Mouse (Mus musculus) limb, embryonic 15.5 days (tissue): ENCODE data around the gene Tspan11. TPM values are rescaled to one million over a fixed set of nuclear protein-coding genes. Genes with fewer than 3 reads are reported as not detected.

Experiments
- ATAC-seq: fragments of 200-750 bp; cut with Nextera tagmentation; 2 replicates; pipeline ENCODE4 v1.8.0; 2017; ENCODE audit warnings: low read depth, moderate TSS enrichment; ENCODE audit not compliant: insufficient number of reproducible peaks, low FRiP score, low TSS enrichment
- H3K27ac ChIP-seq: fragments of 300-500 bp; sonication (generic); 2 replicates; pipeline ENCODE4 v1.5.1; 2015; ENCODE audit warnings: moderate library complexity, mild to moderate bottlenecking, inconsistent platforms
- H3K27me3 ChIP-seq: fragments of 300-500 bp; sonication (generic); 2 replicates; pipeline ENCODE4 v1.6.1; 2015; ENCODE audit warnings: inconsistent platforms
- H3K36me3 ChIP-seq: fragments of 300-500 bp; sonication (generic); 2 replicates; pipeline ENCODE4 v1.6.1; 2015; ENCODE audit warnings: inconsistent platforms
- H3K4me1 ChIP-seq: fragments of 300-500 bp; sonication (generic); 2 replicates; pipeline ENCODE4 v1.6.1; 2015; ENCODE audit warnings: inconsistent platforms
- H3K4me2 ChIP-seq: fragments of 300-500 bp; sonication (generic); 2 replicates; pipeline ENCODE4 v1.6.1; 2015; ENCODE audit warnings: mild to moderate bottlenecking, inconsistent platforms
- H3K4me3 ChIP-seq: fragments of 300-500 bp; sonication (generic); 2 replicates; pipeline ENCODE4 v1.5.1; 2015; ENCODE audit warnings: mild to moderate bottlenecking, inconsistent platforms
- H3K9ac ChIP-seq: fragments of 300-500 bp; sonication (generic); 2 replicates; pipeline ENCODE4 v1.6.1; 2015; ENCODE audit warnings: inconsistent platforms
- H3K9me3 ChIP-seq: fragments of 300-500 bp; sonication (generic); 2 replicates; pipeline ENCODE4 v1.6.1; 2016; ENCODE audit warnings: inconsistent platforms
- WGBS: fragments of 180-500 bp; shearing (Covaris S2); methylation state at CpG from one replicate; pipeline ENCODE4 v1.1.7; 2015; 5-methylcytosine and 5-hydroxymethylcytosine counted together
- polyA plus RNA-seq: library from polyadenylated mRNA; unstranded; fragments of >200 nt; fragmentation: Nextera tagmentation; extraction: Ambion mirVana; gene quantifications from 2 replicates; pipeline ENCODE4 v1.2.1, GENCODE M21; 2015

The Tspan11 gene
- polyA plus RNA-seq, 1 experiment from 2014 or later, result 25.3 TPM

DNA sequence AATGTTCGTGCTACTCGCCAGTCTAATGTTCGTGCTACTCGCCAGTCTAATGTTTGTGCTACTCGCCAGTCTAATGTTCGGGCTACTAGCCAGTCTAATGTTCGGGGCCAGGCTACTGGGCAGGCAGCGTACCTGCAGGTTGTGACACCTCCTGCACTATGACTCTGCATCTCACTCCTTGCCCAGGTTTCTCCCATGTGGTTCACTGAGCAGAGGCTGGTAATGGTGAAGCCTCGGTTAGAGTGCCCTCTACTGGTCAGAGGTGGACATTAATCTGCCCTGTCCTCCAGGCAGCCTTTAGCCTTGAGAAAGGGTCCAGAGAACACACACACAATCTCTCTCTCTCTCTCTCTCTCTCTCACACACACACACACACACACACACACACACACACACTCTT lies 58.3 kb downstream of the Tspan11 start:
- Histone ChIP-seq H3K36me3 (peaks cover 10% of the 10 kb centered on the region; the same call in 1 of the 2 replicates), H3K4me1 (no peaks in the 10 kb centered on the region), H3K9ac (no peak overlapping the region), H3K27ac (no peak overlapping the region), H3K9me3 (no peaks in the 10 kb centered on the region), H3K4me2 (no peak overlapping the region), H3K4me3 (no peak overlapping the region), H3K27me3 (no peaks in the 10 kb centered on the region)
- 60% methylated on average over 9 of the region's 9 CpGs for WGBS
- ATAC-seq, result no peak

DNA sequence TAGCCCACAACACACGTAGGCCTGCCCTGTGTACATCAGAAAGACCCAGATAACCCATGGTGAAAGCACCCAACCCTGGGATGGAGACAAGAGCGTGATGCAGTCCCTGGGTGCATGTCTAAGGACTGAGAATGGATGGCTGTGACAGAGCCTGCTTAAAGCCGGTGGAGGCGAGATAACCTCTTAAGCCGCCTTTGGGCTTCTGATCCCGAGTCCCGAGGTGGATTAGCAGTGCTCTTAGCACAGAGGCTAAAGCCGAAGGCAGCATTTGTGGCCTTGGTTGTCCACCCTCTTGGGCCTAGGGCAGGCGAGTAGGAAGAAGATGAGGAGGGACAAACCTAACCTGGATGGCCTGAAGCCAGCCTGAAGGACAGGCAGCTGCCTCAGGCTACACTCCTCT lies 61.3 kb downstream of the Tspan11 start:
- Histone ChIP-seq H3K4me3 (no peak overlapping the region), H3K27ac (no peak overlapping the region), H3K4me2 (no peak overlapping the region), H3K36me3 (peaks cover 3% of the 10 kb centered on the region; the same call in 1 of the 2 replicates), H3K27me3 (no peaks in the 10 kb centered on the region), H3K4me1 (no peaks in the 10 kb centered on the region), H3K9me3 (no peaks in the 10 kb centered on the region), H3K9ac (no peak overlapping the region)
- ATAC-seq, result no peak
- WGBS, result 78% methylated on average over 9 of the region's 9 CpGs

DNA sequence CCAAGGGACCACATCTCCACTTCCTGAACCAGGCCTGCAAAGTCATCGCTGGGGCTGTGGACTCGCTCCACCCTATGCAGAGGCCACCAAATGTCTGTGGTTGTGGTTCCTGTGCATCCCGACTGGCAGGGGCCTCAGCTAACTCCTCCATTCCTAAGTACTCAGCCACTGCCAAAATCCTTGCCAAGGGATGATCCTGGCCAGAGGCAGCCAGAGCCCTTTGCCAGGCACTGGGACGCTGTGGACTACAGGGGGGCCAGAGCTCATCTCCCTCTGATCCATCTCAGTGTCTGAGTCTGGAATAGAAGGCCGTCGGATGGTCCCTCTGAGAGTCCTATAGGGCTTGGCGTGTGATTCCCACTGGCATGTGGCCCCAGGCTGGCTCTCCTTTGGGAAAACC lies 62.5 kb downstream of the Tspan11 start:
- Histone ChIP-seq H3K27me3 (no peaks in the 10 kb centered on the region), H3K27ac (no peak overlapping the region), H3K4me2 (no peak overlapping the region), H3K9ac (no peak overlapping the region), H3K36me3 (no peaks in the 10 kb centered on the region), H3K4me3 (no peak overlapping the region), H3K4me1 (no peaks in the 10 kb centered on the region), H3K9me3 (no peaks in the 10 kb centered on the region)
- 85% methylated on average over 7 of the region's 7 CpGs for WGBS
- ATAC-seq, result no peak

DNA sequence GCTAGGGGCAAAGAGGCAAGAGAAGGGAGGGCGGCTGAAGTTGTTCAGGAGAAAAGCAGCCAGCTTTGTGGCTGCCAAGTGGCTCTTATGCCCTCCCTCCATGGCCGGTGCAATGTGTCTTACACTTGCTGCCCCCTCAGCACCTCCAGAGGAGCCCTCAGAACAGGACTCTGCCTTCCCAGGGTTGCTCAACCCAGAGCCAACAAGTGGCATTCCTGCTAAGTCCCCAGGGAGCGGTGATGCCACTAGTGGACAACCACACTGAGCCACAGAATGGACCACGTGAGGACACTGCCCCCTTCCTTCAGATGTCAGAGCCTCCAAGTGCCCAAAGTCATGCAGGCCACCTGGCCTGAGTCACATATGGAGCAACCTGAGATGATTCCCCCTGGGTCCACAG lies 65.7 kb downstream of the Tspan11 start:
- Histone ChIP-seq H3K27me3 (no peaks in the 10 kb centered on the region), H3K36me3 (no peaks in the 10 kb centered on the region), H3K4me3 (no peak overlapping the region), H3K9ac (no peak overlapping the region), H3K9me3 (no peaks in the 10 kb centered on the region), H3K27ac (no peak overlapping the region), H3K4me1 (no peaks in the 10 kb centered on the region), H3K4me2 (no peak overlapping the region)
- 79% methylated on average over 4 of the region's 4 CpGs for WGBS
- peak; percentile 2; the same call in 1 of the 2 replicates for ATAC-seq

DNA sequence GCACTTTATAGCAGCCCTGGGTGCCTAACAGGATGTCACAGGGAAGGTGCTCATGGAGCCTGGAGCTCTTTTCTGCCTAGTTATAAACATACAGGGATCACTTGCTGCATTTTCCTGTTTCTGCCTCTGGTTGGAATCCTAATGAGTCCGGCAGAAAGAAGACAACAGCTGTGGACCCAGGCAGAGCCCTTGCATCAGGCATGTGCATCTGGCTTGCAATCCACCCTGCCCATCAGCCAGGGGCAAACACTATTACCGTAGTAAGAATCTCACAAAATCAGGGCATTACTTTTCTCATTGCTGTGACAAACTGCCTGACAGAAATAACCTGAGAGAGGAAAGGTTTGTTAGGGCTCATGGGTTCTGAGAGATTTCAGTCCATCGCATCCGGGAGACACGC lies 68.8 kb downstream of the Tspan11 start:
- Histone ChIP-seq H3K9me3 (no peaks in the 10 kb centered on the region), H3K4me1 (no peaks in the 10 kb centered on the region), H3K4me2 (no peak overlapping the region), H3K27me3 (no peaks in the 10 kb centered on the region), H3K27ac (no peak overlapping the region), H3K9ac (no peak overlapping the region), H3K4me3 (no peak overlapping the region), H3K36me3 (0 out of 2 replicates have a peak, but pooled peaks cover 4% of the 10 kb centered on the region)
- no peak for ATAC-seq
- 77% methylated on average over 5 of the region's 5 CpGs for WGBS

DNA sequence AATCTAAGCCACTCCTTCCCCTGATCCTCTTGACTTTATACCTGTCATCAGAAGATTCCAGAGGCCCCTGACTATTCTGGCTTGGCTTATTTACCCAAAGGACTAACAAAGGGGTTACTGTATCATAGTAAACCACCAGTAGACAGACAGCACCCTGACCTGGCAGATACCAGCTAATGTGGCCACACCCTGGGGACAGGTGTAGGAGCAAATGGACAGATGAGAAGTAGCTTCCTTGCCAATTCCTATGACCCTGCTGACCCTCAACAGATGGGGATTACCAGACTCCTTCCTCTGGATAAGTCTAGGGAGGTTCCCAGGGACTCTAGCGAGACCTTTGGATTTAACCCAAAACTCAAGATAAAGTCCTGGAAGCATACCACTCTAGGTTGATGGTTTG lies 72.8 kb downstream of the Tspan11 start:
- H3K27me3 ChIP-seq, result no peaks in the 10 kb centered on the region
- no peak for ATAC-seq
- no peak overlapping the region for H3K27ac ChIP-seq
- no peaks in the 10 kb centered on the region for H3K9me3 ChIP-seq
- 88% methylated on average over 1 of the region's 1 CpGs for WGBS
- H3K4me1 ChIP-seq, result no peaks in the 10 kb centered on the region
- no peak overlapping the region for H3K4me3 ChIP-seq
- peaks cover 39% of the 10 kb centered on the region for H3K36me3 ChIP-seq
- H3K9ac ChIP-seq, result no peak overlapping the region
- no peak overlapping the region for H3K4me2 ChIP-seq

DNA sequence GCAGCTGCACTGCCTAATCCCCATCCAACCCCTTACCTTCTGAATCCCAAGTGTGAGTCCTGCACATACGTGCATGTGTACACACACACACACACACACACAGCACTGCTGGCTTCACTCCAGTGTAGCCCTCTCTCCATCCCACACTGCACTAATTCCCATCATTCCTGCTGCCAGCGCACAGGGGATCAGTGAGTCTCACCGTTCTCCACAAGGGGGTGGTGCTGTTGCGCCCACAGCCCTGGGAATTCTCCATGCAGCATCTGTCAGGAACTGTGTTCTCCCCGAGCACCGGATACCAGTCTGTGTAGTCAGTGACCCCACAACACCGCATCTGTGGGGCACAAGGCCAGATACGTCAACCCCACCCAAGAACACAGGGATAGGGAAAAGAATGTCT lies 78.1 kb downstream of the Tspan11 start:
- Histone ChIP-seq H3K4me3 (no peak overlapping the region), H3K4me2 (no peak overlapping the region), H3K27ac (no peak overlapping the region), H3K27me3 (no peaks in the 10 kb centered on the region), H3K9me3 (no peaks in the 10 kb centered on the region), H3K36me3 (peaks cover 56% of the 10 kb centered on the region), H3K9ac (no peak overlapping the region), H3K4me1 (peaks cover 12% of the 10 kb centered on the region; the same call in 1 of the 2 replicates)
- no peak for ATAC-seq
- WGBS, result 49% methylated on average over 8 of the region's 8 CpGs

DNA sequence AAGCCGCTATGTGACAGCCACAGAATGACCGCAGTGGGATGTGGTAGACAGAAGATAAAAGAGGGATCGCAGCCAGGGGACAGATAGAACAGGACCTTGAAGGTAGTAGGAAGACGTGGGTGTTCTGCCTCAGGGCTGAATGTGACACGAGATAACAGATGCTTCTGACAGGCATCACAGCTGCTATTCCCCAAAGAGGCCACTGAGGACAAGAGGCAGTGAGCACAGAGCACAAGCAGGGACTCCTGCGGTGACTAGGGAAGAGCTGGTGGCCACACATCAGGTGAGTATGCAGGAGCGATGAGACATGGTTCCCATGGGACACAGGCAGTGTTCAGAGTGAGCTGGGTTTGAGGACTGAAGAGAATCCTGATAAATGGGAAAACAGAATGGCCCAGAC lies 82.3 kb downstream of the Tspan11 start:
- no peak overlapping the region for H3K4me2 ChIP-seq
- no peak overlapping the region for H3K27ac ChIP-seq
- no peaks in the 10 kb centered on the region for H3K9me3 ChIP-seq
- no peaks in the 10 kb centered on the region for H3K27me3 ChIP-seq
- no peak for ATAC-seq
- no peak overlapping the region for H3K9ac ChIP-seq
- WGBS, result 70% methylated on average over 7 of the region's 7 CpGs
- H3K4me3 ChIP-seq, result no peak overlapping the region
- peaks cover 21% of the 10 kb centered on the region for H3K36me3 ChIP-seq
- H3K4me1 ChIP-seq, result peaks cover 29% of the 10 kb centered on the region

DNA sequence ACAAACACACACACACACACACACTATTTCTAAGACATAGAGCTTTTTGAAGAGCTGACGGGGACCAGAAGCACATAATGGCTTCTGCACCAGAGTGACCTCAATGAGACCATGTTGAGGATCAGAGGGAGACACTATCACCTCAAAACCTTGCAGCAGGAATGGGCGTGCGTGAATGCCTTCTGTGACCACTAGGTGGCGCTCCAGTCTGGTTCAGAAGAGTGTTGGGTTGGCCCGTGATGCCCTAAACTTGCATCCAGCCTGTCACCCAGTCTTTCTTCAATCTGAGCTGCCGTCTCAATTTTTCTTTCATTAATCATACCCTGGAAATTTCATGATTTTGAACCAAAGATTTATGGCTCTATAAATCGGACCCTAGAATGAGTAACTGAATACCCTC lies 82.7 kb downstream of the Tspan11 start:
- Histone ChIP-seq H3K9ac (no peak overlapping the region), H3K27me3 (no peaks in the 10 kb centered on the region), H3K27ac (no peak overlapping the region), H3K4me3 (no peak overlapping the region), H3K4me1 (peaks cover 32% of the 10 kb centered on the region), H3K4me2 (no peak overlapping the region), H3K9me3 (no peaks in the 10 kb centered on the region), H3K36me3 (peaks cover 17% of the 10 kb centered on the region)
- no peak for ATAC-seq
- 7% methylated on average over 7 of the region's 7 CpGs for WGBS

DNA sequence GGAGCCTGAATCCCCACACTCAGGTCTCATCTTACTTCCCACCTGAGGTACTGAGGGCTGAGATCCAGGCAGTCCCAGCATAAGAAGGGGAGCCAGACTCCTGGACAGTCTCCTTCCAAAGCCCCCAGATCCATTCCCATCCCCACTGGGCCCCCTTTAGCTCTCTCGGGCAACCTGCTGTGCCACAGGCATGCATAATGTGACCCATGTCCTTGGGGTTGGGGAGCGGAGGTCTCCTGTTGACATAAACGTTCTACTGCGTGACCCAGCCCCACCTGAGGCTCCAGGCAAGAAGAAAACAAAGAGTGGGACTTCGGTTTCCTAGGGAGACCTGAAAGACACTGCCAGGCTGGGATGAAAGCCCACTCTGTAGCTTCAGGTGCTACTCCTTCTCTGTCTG lies 83.5 kb downstream of the Tspan11 start:
- Histone ChIP-seq H3K27ac (no peak overlapping the region), H3K36me3 (peaks cover 11% of the 10 kb centered on the region), H3K4me3 (no peak overlapping the region), H3K4me1 (peaks cover 32% of the 10 kb centered on the region), H3K9me3 (no peaks in the 10 kb centered on the region), H3K9ac (no peak overlapping the region), H3K27me3 (no peaks in the 10 kb centered on the region), H3K4me2 (no peak overlapping the region)
- no peak for ATAC-seq
- WGBS, result 65% methylated on average over 5 of the region's 5 CpGs

DNA sequence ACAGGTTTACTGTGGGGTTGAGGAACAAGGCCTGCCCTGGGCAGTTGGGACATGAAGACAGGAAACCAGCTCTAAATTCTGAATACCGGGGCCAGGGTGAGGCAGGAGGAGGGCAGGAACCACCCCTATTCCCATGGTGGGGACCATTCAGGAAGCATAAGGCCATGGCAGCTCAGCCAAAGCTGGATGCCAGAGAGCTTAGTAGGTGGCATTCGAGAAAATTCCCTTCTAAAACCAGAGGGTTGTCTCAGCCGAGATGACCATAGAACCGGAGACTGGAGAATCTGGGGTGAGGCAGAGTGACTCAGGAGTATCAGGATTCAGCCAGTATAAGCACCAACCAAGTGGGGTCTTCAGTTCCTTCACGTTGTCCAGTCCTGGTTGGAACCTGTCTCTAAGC lies 84.5 kb downstream of the Tspan11 start:
- Histone ChIP-seq H3K27ac (no peak overlapping the region), H3K27me3 (no peaks in the 10 kb centered on the region), H3K36me3 (no peaks in the 10 kb centered on the region), H3K4me2 (no peak overlapping the region), H3K9me3 (no peaks in the 10 kb centered on the region), H3K9ac (no peak overlapping the region), H3K4me3 (no peak overlapping the region), H3K4me1 (peaks cover 30% of the 10 kb centered on the region)
- WGBS, result 77% methylated on average over 5 of the region's 5 CpGs
- no peak for ATAC-seq

DNA sequence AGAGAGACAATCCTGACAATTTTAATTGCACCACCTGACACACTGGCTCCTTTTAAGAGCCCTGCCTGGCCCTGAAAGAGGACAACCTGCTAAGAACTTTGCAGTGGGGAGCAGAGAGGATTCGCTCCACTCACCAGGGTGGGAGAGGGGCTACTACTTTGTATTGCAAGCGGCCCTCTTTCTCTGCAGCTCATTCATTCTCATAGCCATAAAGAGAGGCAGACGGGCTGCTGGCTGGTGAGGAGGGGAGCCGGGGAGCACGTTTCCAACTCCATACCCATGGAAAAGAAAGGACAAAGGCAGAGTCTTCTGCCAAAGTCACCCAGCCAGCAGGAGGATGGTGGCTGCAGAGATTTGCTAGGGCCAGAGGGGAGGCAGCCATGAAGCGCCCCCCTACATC lies 86.2 kb downstream of the Tspan11 start:
- no peaks in the 10 kb centered on the region for H3K27me3 ChIP-seq
- H3K9ac ChIP-seq, result no peak overlapping the region
- no peaks in the 10 kb centered on the region for H3K36me3 ChIP-seq
- H3K27ac ChIP-seq, result 0 out of 2 replicates have a peak overlapping the region, but pooled peaks have one; percentile 11
- no peaks in the 10 kb centered on the region for H3K9me3 ChIP-seq
- H3K4me1 ChIP-seq, result peaks cover 26% of the 10 kb centered on the region
- no peak overlapping the region for H3K4me2 ChIP-seq
- 34% methylated on average over 6 of the region's 6 CpGs for whole genome bisulfite sequencing
- H3K4me3 ChIP-seq, result no peak overlapping the region
- no peak for ATAC-seq

DNA sequence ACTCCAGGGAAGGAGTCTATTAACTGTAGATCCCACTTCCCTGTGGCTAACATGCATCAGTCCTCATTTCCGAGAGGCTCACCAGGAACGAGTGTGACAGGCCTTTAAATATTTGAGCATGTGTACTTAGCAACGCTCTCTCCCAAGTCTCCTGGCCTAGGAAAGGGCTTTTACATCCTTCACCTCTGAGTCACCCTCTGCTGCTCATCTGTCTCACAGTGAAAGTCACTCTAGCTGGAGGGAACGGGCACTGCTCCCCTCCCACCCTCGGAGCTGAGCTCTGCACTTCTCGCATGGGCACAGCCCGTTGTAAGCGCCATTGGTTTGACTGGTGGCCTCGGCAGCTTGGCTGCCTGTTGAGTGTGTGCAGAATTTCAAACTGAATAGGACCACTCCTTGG lies 86.6 kb downstream of the Tspan11 start:
- WGBS, result 29% methylated on average over 9 of the region's 9 CpGs
- Histone ChIP-seq H3K36me3 (no peaks in the 10 kb centered on the region), H3K4me3 (no peak overlapping the region), H3K9ac (no peak overlapping the region), H3K4me2 (no peak overlapping the region), H3K4me1 (peaks cover 30% of the 10 kb centered on the region), H3K9me3 (no peaks in the 10 kb centered on the region), H3K27ac (0 out of 2 replicates have a peak overlapping the region, but pooled peaks have one; percentile 11), H3K27me3 (no peaks in the 10 kb centered on the region)
- no peak for ATAC-seq
